Mouse (Mus musculus) gastrocnemius, postnatal 36 days (tissue): ENCODE measurements at regions not wholly inside any gene's neighbourhood (a gene's known extent, or its start where the extent isn't known, plus 50 kb on each side); places are given as distances from the start of the nearest gene placed in this dataset.

Experiments
- DNase-seq, 2 experiments: peaks; one replicate each; pipeline ENCODE4 v3.0.0; 2022
- intact Hi-C: fragments of 180-260 bp; cut with DNase I; formaldehyde crosslinking; loops from one replicate; pipeline ENCODE4 v1.15.1; 2025
- microRNA-seq, 2 experiments: library from miRNA; unstranded; fragments of <30 nt; microRNA quantifications; one replicate each; pipeline ENCODE4 v1.2.0; 2021

GRCm38 (mm10) chr13:70913834-70914233 is 72.2 kb upstream of the Adamts16 start:
- intact Hi-C loops = no loop called here
- DNase-seq = no peak

GRCm38 (mm10) chr13:70910934-70911333 is 69.3 kb upstream of the Adamts16 start:
- intact Hi-C loops = no loop called here
- DNase-seq = no peak

GRCm38 (mm10) chr13:70904834-70905233 is 63.2 kb upstream of the Adamts16 start:
- DNase-seq = no peak
- intact Hi-C loops = no loop called here

- DNase-seq = no peak
- intact Hi-C loops = no loop called here
Measured at GRCm38 (mm10) chr13:70903831-70904230, 62.2 kb upstream of the Adamts16 start.

GRCm38 (mm10) chr13:70903150-70903549 is 61.5 kb upstream of the Adamts16 start:
- DNase-seq = no peak
- intact Hi-C loops = no loop called here

- DNase-seq = no peak
- intact Hi-C loops = no loop called here
Measured at GRCm38 (mm10) chr13:70902727-70903126, 61.1 kb upstream of the Adamts16 start.

GRCm38 (mm10) chr13:70891634-70892033 is 50.0 kb upstream of the Adamts16 start:
- no peak for DNase-seq
- intact Hi-C loops = no loop called here

Small RNA genes in the stretch of these regions (microRNA-seq; reads per million reads assigned to microRNA genes)
- 0 reads per million in 2 experiments for gene Mir466f-4
